Mouse (Mus musculus) kidney, adult 18-20 months (tissue): Measurements from ENCODE around the gene Hrh2.

Source experiments
- DNase-seq: peaks from one replicate; pipeline ENCODE4 v3.0.0; 2021

The Hrh2 gene

DNA sequence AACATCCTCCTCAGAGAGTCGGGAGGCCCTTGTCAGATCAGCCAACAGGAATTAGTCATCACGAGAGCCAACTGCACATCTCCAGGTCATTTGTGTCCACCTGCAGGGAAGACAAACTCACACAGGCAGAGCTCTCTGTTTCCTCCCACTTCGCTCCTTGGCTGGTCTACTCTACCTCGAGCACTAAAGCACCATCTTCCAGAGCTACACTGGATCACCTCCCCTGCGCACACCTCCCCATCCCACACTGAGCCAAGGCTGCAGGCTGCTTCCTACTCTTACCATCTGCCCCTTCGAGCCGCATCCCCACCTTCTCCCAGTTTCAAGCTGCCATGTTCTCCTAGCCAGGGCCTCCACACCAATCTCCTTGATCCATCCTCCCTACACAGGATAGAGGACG is 77.7 kb downstream of the Hrh2 start:
- DNase-seq: no peak

GRCm38 (mm10) chr13:54272076-54272475 is 80.1 kb downstream of the Hrh2 start:
- DNase-seq: no peak

DNA sequence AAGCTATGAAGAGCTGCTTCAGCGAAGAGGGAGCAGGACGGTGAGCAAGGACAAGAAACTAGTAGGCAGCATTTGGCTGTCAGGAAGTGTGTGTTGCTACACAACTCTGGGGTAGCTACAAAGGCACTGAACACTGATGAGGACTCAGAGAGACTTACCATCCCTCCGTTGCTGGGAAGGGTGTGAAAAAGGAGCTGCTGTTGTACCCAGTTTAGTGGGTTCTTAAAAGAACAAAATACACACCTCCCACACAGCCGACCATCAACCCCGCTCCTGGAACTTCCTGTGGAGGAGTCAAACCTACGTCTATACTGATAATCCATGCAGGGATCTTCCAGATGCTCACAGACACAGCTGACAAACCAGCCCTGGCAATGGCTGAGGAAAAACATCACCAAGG is 85.5 kb downstream of the Hrh2 start:
- no peak for DNase-seq

DNA sequence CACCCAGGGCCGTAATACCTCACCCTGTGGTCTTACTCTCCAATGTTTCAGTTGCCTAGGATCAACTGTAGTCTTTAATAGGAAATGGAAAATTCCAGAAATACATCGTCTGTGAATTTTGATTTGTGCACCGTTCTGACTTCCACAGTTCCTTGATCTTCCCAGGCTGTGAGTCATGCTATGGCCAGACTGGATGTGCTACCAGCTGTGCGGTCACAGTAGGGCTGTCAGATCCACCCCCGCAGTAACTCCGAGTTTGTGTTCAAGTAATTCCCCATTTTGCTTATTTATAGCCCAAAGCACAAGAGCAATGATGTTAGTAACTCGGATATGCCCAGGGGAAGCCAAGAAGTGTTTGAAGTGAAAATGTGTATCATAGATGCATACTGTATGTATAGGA is 88.4 kb downstream of the Hrh2 start:
- no peak for DNase-seq

- DNase-seq: no peak
Measured at GRCm38 (mm10) chr13:54281149-54281548, 89.2 kb downstream of the Hrh2 start.

DNA sequence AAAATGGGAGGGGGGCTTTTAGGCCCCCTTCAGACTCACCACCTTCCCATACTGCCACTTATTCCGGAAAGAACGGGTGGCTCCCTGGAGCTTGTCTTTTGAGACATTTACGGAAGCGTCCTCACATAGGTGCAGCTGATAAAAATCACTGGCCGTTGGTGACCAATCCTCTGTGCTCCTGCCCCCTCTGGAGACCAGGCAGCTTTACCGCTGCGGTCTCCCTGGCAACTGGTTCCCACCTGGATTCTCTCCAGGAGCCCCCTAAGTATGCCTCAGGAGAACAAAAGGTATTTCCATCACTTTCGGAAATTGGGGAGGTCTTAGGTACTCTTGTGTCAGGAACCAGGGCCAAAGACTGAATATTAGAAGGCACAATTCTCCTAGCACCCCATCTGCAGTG is 89.7 kb downstream of the Hrh2 start:
- no peak for DNase-seq

DNA sequence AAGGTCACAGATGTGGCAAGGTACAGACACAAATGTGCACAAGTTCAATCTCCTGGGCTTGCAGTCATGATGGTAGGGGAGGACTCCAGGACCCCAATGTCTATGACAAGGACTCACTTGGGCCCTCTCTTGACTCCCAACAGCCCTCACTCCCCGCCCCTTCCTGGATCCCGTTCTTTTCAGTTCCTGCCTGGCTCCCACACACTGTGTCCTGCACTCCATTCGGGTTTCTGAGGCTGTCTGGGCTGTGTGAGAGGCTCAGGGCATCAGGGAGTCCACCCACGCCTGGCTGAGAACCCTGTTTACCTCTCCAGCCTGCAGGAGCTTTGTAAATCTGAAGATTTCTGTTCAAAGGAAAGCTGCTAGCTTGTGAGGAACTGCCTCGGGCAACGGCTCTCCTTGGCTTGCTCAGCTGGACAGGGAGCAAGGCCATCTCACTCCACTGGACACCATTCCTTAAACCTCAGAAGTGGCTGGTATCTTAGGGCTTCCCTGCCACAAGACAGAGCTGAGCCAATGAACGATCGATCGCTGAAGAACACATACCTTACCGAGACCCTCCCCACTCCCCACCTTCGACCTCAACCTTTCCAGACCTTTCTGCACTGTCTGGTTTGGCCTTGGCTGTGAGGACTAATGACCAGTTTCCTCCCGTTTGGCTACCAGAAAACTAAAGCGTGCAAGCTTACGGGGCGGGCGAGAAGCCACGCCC is 90.4 kb downstream of the Hrh2 start:
- no peak for DNase-seq

- peak; percentile 22 for DNase-seq
Measured at GRCm38 (mm10) chr13:54282861-54283206, 90.9 kb downstream of the Hrh2 start.
